Mouse (Mus musculus) heart, postnatal 0 days (tissue): ENCODE measurements around the gene Spaar. TPM values are rescaled to one million over a fixed set of nuclear protein-coding genes. Genes with fewer than 3 reads are reported as not detected.

ENCODE experiments used
- ATAC-seq: fragments of 200-750 bp; cut with Nextera tagmentation; 2 replicates; pipeline ENCODE4 v1.8.0; 2017; ENCODE audit warnings: low read depth, moderate number of reproducible peaks, moderate library complexity; ENCODE audit not compliant: insufficient read depth
- DNase-seq: peaks from one replicate; pipeline ENCODE4 v3.0.0-alpha.2; 2016; ENCODE audit warnings: low spot score
- H3K27ac ChIP-seq: fragments of 300-500 bp; sonication (generic); 2 replicates; pipeline ENCODE4 v1.5.1; 2014; ENCODE audit warnings: low read depth, mild to moderate bottlenecking
- H3K27me3 ChIP-seq: fragments of 300-500 bp; sonication (generic); 2 replicates; pipeline ENCODE4 v1.6.1; 2014; ENCODE audit warnings: low read length, mixed read lengths; ENCODE audit not compliant: control insufficient read depth, insufficient read depth
- H3K36me3 ChIP-seq: fragments of 300-500 bp; sonication (generic); replicated peaks from 2 replicates; pipeline ENCODE4 v1.6.1; 2014; ENCODE audit warnings: low read length, mixed read lengths; ENCODE audit not compliant: control insufficient read depth, insufficient read depth
- H3K4me1 ChIP-seq: fragments of 300-500 bp; sonication (generic); 2 replicates; pipeline ENCODE4 v1.6.1; 2014; ENCODE audit warnings: antibody characterized with exemption; ENCODE audit not compliant: control insufficient read depth, insufficient read depth
- H3K4me2 ChIP-seq: fragments of 300-500 bp; sonication (generic); 2 replicates; pipeline ENCODE4 v1.6.1; 2014; ENCODE audit warnings: low read depth, mild to moderate bottlenecking, low read length, moderate library complexity
- H3K4me3 ChIP-seq: fragments of 300-500 bp; sonication (generic); 2 replicates; pipeline ENCODE4 v1.5.1; 2014; ENCODE audit warnings: low read depth, low read length
- H3K9ac ChIP-seq: fragments of 300-500 bp; sonication (generic); replicated peaks from 2 replicates; pipeline ENCODE4 v1.6.1; 2014; ENCODE audit warnings: low read depth, low read length, mixed read lengths
- H3K9me3 ChIP-seq: fragments of 300-500 bp; sonication (generic); replicated peaks from 2 replicates; pipeline ENCODE4 v1.6.1; 2016; ENCODE audit warnings: low read length; ENCODE audit not compliant: control insufficient read depth
- CTCF ChIP-seq: IDR thresholded peaks from 2 replicates; pipeline ENCODE4 v1.5.1; 2016; ENCODE audit warnings: antibody characterized with exemption, control low read depth, low read depth
- EP300 ChIP-seq: IDR thresholded peaks from 2 replicates; pipeline ENCODE4 v1.6.1; 2016; ENCODE audit warnings: antibody characterized with exemption, low read depth
- WGBS: fragments of 180-500 bp; shearing (Covaris S2); extraction: QIAGEN DNeasy Blood & Tissue Kit; methylation state at CpG from one replicate; pipeline ENCODE4 v1.1.7; 2014; 5-methylcytosine and 5-hydroxymethylcytosine counted together
- polyA plus RNA-seq: library from polyadenylated mRNA; unstranded; fragments of >200 nt; fragmentation: Nextera tagmentation; extraction: Ambion mirVana; gene quantifications from 2 replicates; pipeline ENCODE4 v1.2.1, GENCODE M21; 2015
- total RNA-seq: library from RNA; depleted of rRNA; stranded (reverse); fragments of >200 nt; gene quantifications from 2 replicates; pipeline ENCODE4 v1.2.3, GENCODE M21; 2014; ENCODE audit warnings: low replicate concordance

Gene Spaar
- total and polyA plus RNA-seq, 2 experiments from 2014 or later = 1.3 to 6.3 TPM

GRCm38 (mm10) chr4:43729126-43729525, 708 bp upstream of the Spaar start:
- whole genome bisulfite sequencing = 25% methylated on average over 3 of the region's 3 CpGs
- ATAC-seq = 0 out of 2 replicates have a peak, but pooled peaks have one; percentile 0

GRCm38 (mm10) chr4:43730750-43731297, 990 bp downstream of the Spaar start:
- H3K4me2 ChIP-seq = 0 out of 2 replicates have a peak overlapping the region, but pooled peaks have one; percentile 15
- H3K9me3 ChIP-seq = no peaks in the 10 kb centered on the region
- H3K36me3 ChIP-seq = no peaks in the 10 kb centered on the region
- WGBS = 57% methylated on average over 21 of the region's 21 CpGs
- peak overlapping the region; percentile 28; the same call in 1 of the 2 replicates for H3K9ac ChIP-seq
- H3K27ac ChIP-seq = peak overlapping the region; percentile 97
- ATAC-seq (no peak), DNase-seq (no peak)
- H3K27me3 ChIP-seq = no peaks in the 10 kb centered on the region
- peaks cover 64% of the 10 kb centered on the region for H3K4me1 ChIP-seq
- TF ChIP-seq EP300 (no peak), CTCF (no peak)
- H3K4me3 ChIP-seq = no peak overlapping the region

More at GRCm38 (mm10) chr4:43729126-43729525, 708 bp upstream of the Spaar start:
- no peak overlapping the region for H3K4me3 ChIP-seq
- H3K27ac ChIP-seq = peak overlapping the region; percentile 97
- peaks cover 61% of the 10 kb centered on the region for H3K4me1 ChIP-seq
- no peaks in the 10 kb centered on the region for H3K9me3 ChIP-seq
- peak; percentile 52 for DNase-seq
- H3K27me3 ChIP-seq = no peaks in the 10 kb centered on the region
- peak overlapping the region; percentile 26; the same call in 1 of the 2 replicates for H3K4me2 ChIP-seq
- TF ChIP-seq CTCF = no peak
- no peak for TF ChIP-seq EP300
- no peak overlapping the region for H3K9ac ChIP-seq
- H3K36me3 ChIP-seq = no peaks in the 10 kb centered on the region

- no peaks in the 10 kb centered on the region for H3K36me3 ChIP-seq
- ATAC-seq = no peak
- DNase-seq = no peak
- H3K4me2 ChIP-seq = 0 out of 2 replicates have a peak overlapping the region, but pooled peaks have one; percentile 16
- peaks cover 56% of the 10 kb centered on the region for H3K4me1 ChIP-seq
- H3K27ac ChIP-seq = peak overlapping the region; percentile 46; the same call in 1 of the 2 replicates
- WGBS = 0% methylated on average over 1 of the region's 1 CpGs
- 0 out of 2 replicates have a peak overlapping the region, but pooled peaks have one; percentile 20 for H3K9ac ChIP-seq
- TF ChIP-seq EP300 (no peak), CTCF (no peak)
- no peaks in the 10 kb centered on the region for H3K9me3 ChIP-seq
- H3K27me3 ChIP-seq = no peaks in the 10 kb centered on the region
- H3K4me3 ChIP-seq = no peak overlapping the region
Measured at GRCm38 (mm10) chr4:43732171-43732570, 2.3 kb downstream of the Spaar start.

GRCm38 (mm10) chr4:43733186-43733585, 3.4 kb downstream of the Spaar start:
- DNase-seq = no peak

GRCm38 (mm10) chr4:43737144-43737543, 7.3 kb downstream of the Spaar start:
- ATAC-seq (no peak), DNase-seq (no peak)
- Histone ChIP-seq H3K27ac (no peak overlapping the region), H3K36me3 (no peaks in the 10 kb centered on the region), H3K4me1 (peaks cover 16% of the 10 kb centered on the region), H3K4me3 (no peak overlapping the region), H3K4me2 (no peak overlapping the region), H3K9me3 (no peaks in the 10 kb centered on the region), H3K9ac (no peak overlapping the region), H3K27me3 (no peaks in the 10 kb centered on the region)
- 71% methylated on average over 6 of the region's 6 CpGs for WGBS
- TF ChIP-seq CTCF = no peak
- TF ChIP-seq EP300 = no peak

More at GRCm38 (mm10) chr4:43733186-43733585, 3.4 kb downstream of the Spaar start:
- WGBS = 53% methylated on average over 5 of the region's 5 CpGs
- H3K4me2 ChIP-seq = no peak overlapping the region
- peaks cover 46% of the 10 kb centered on the region for H3K4me1 ChIP-seq
- no peak overlapping the region for H3K4me3 ChIP-seq
- no peak overlapping the region for H3K9ac ChIP-seq
- ATAC-seq = no peak
- no peaks in the 10 kb centered on the region for H3K27me3 ChIP-seq
- H3K36me3 ChIP-seq = no peaks in the 10 kb centered on the region
- TF ChIP-seq EP300 (no peak), CTCF (no peak)
- peak overlapping the region; percentile 13; the same call in 1 of the 2 replicates for H3K27ac ChIP-seq
- H3K9me3 ChIP-seq = no peaks in the 10 kb centered on the region
